ENCODE assay signal across 10 mouse cellular contexts in the genomic region with DNA sequence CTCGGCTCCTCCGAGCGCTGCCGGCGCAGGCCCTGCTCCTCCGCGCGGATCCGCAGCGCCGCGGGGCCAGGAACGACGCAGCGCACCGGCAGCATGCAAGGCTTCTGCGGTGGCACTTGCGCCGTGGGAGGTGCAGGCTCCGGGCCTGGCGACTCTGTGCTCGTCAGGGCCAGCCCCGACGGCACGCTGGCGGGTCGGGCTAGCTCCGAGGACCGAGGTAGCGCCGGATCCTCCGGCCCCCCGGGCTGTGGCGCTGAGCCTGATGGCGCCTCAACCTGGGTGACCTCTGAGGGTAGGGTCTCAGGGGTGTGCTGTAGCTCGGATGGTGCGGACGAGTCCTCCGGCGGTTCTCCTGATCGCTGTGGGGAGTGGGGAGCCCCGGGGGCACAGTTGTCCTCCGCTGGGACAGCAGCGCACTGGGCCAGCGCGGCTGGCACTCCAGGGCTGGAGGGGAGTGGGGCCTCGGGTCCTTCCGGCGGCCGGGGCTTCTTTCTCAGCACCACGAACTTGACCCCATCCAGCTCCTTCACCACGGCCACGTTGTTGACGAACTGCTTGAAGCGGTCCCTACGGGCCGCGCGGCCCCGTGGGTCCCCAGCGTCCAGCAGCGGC. TPM values are rescaled to one million over a fixed set of nuclear protein-coding genes. Genes with fewer than 3 reads are reported as not detected.
A peak's percentile ranks its signal among the peaks of the same experiment; 100 is the strongest.
DNase-seq lines count a peak whose midpoint lies in the region; ATAC-seq and TF ChIP-seq lines count a peak whose summit lies in the region.
"Had no signal": no experiment of that assay in that cellular context is flagged by ENCODE, and none has a peak within 500 bp of the region (broad histone marks: within the 10 kb centered on the region; RNA-seq: fewer than 3 reads in every experiment).

No protein-coding gene starts in this region.

- peak overlapping the region; percentile 49 for H3K4me3 ChIP-seq in hindbrain, embryonic 13.5 days
- peak overlapping the region; percentile 69 for H3K4me3 ChIP-seq in liver, postnatal 0 days (ENCODE audit: low read depth, low read length)
- peak overlapping the region; percentile 47 for H3K4me3 ChIP-seq in stomach, postnatal 0 days (ENCODE audit: low read depth, low read length)

- H3K9me3 ChIP-seq in hindbrain, embryonic 13.5 days = no peaks in the 10 kb centered on the region
- no peaks in the 10 kb centered on the region for H3K9me3 ChIP-seq in liver, postnatal 0 days (ENCODE audit: low read length)
- H3K9me3 ChIP-seq in stomach, postnatal 0 days (ENCODE audit: control insufficient read depth, low read length) = no peaks in the 10 kb centered on the region

- H3K27ac ChIP-seq in hindbrain, embryonic 13.5 days = no peak overlapping the region
- H3K27ac ChIP-seq in liver, postnatal 0 days (ENCODE audit: low read depth) = peak overlapping the region; percentile 87
- H3K27ac ChIP-seq in stomach, postnatal 0 days (replicated peaks) = no peak overlapping the region

- TF ChIP-seq CTCF in liver, postnatal 0 days (IDR thresholded peaks at IDR 0.05; ENCODE audit: low read depth) = no peak
- TF ChIP-seq CTCF in stomach, postnatal 0 days (IDR thresholded peaks at IDR 0.05; ENCODE audit: low read depth) = no peak

- peak overlapping the region; percentile 72 for H3K4me2 ChIP-seq in hindbrain, embryonic 13.5 days
- H3K4me2 ChIP-seq in liver, postnatal 0 days (ENCODE audit: low read depth, low read length) = peak overlapping the region; percentile 79
- peak overlapping the region; percentile 76 for H3K4me2 ChIP-seq in stomach, postnatal 0 days (replicated peaks; ENCODE audit: low read depth)

- H3K36me3 ChIP-seq in hindbrain, embryonic 13.5 days = no peaks in the 10 kb centered on the region
- no peaks in the 10 kb centered on the region; the same call in 1 of the 2 replicates for H3K36me3 ChIP-seq in liver, postnatal 0 days (replicated peaks; ENCODE audit: insufficient read depth, low read length)
- no peaks in the 10 kb centered on the region for H3K36me3 ChIP-seq in stomach, postnatal 0 days (ENCODE audit: control insufficient read depth, insufficient read depth, low read length)

- peaks cover 39% of the 10 kb centered on the region for H3K4me1 ChIP-seq in hindbrain, embryonic 13.5 days (replicated peaks)
- H3K4me1 ChIP-seq in liver, postnatal 0 days (ENCODE audit: insufficient read depth) = peaks cover 18% of the 10 kb centered on the region
- no peaks in the 10 kb centered on the region for H3K4me1 ChIP-seq in stomach, postnatal 0 days (replicated peaks; ENCODE audit: control insufficient read depth, insufficient read depth)

- H3K9ac ChIP-seq in hindbrain, embryonic 13.5 days = peak overlapping the region; percentile 69
- H3K9ac ChIP-seq in liver, postnatal 0 days (replicated peaks) = peak overlapping the region; percentile 61
- H3K9ac ChIP-seq in stomach, postnatal 0 days (ENCODE audit: low read length) = peak overlapping the region; percentile 51

- peak; percentile 41 for DNase-seq in adrenal gland, postnatal 14 days
- DNase-seq in adrenal gland, adult 2 months = no peak
- peak; percentile 4 for DNase-seq in ovary, postnatal 10 days (ENCODE audit: low spot score)
- no peak for DNase-seq in ovary, adult 18-20 months (ENCODE audit: low spot score)
- no peak for DNase-seq in liver, postnatal 0 days
- DNase-seq in stomach, postnatal 0 days (ENCODE audit: low spot score) = no peak
- DNase-seq in c-Kit-positive CD71-positive TER-119-positive erythroid progenitor cells, embryonic 14.5 days (ENCODE audit: low spot score) = no peak

- H3K27me3 ChIP-seq in hindbrain, embryonic 13.5 days = peaks cover 76% of the 10 kb centered on the region
- peaks cover 54% of the 10 kb centered on the region for H3K27me3 ChIP-seq in liver, postnatal 0 days (ENCODE audit: insufficient read depth, low read length)
- peaks cover 17% of the 10 kb centered on the region for H3K27me3 ChIP-seq in stomach, postnatal 0 days (ENCODE audit: control insufficient read depth, insufficient read depth, low read length)

- 0 out of 2 replicates have a peak, but pooled peaks have one; percentile 21 for ATAC-seq in hindbrain, embryonic 13.5 days (ENCODE audit: low FRiP score)
- peak; percentile 2; the same call in 1 of the 2 replicates for ATAC-seq in liver, postnatal 0 days
- ATAC-seq in stomach, postnatal 0 days (ENCODE audit: low FRiP score, low TSS enrichment) = 0 out of 2 replicates have a peak, but pooled peaks have one; percentile 27

- WGBS in hindbrain, embryonic 13.5 days = under 1% methylated on average over 60 of the region's 62 CpGs
- 2% methylated on average over 60 of the region's 62 CpGs for WGBS in liver, postnatal 0 days (ENCODE audit: insufficient replicate concordance)
- 2% methylated on average over 62 of the region's 62 CpGs for WGBS in stomach, postnatal 0 days

- no peak for TF ChIP-seq EP300 in liver, postnatal 0 days (IDR thresholded peaks at IDR 0.05; ENCODE audit: low read depth)
- TF ChIP-seq EP300 in stomach, postnatal 0 days (optimal IDR thresholded peaks at IDR 0.05) = no peak

RNA-seq across cellular contexts. Expression of a gene that starts 0.7 kb away (rescaled TPM):
- total RNA-seq in adrenal gland, postnatal 14 days (2021) = not detected in 2 replicates
- not detected for total RNA-seq in adrenal gland, adult 2 months (2021)
- not detected in 2 replicates for polyA plus RNA-seq in adrenal gland, adult 2 months (2012; rRNA removed)
- 0.28 TPM in 1 of 2 replicates, not detected in the other for polyA plus RNA-seq in hindbrain, embryonic 13.5 days (2015; fragmentation: Nextera tagmentation; extraction: Ambion mirVana)
- polyA plus RNA-seq in liver, postnatal 0 days (2015; fragmentation: Nextera tagmentation; extraction: Ambion mirVana) = 0.15 and 0.31 TPM in 2 replicates
- polyA plus RNA-seq in stomach, postnatal 0 days (2015; fragmentation: Nextera tagmentation; extraction: Ambion mirVana) = 0.11 TPM in 1 of 2 replicates, not detected in the other
- total RNA-seq: common myeloid progenitor, adult 5-6 weeks had no signal

RNA-seq across cellular contexts. Expression of a gene that starts 0.8 kb away (rescaled TPM):
- 0.68 and 1.1 TPM in 2 replicates for total RNA-seq in adrenal gland, postnatal 14 days (2021)
- total RNA-seq in adrenal gland, adult 2 months (2021) = under 1 TPM; 0.29 to 0.45 TPM
- polyA plus RNA-seq in adrenal gland, adult 2 months (2012; rRNA removed) = 0.47 and 0.72 TPM in 2 replicates
- 0.55 and 0.71 TPM in 2 replicates for polyA plus RNA-seq in hindbrain, embryonic 13.5 days (2015; fragmentation: Nextera tagmentation; extraction: Ambion mirVana)
- 7.4 and 7.9 TPM in 2 replicates for polyA plus RNA-seq in liver, postnatal 0 days (2015; fragmentation: Nextera tagmentation; extraction: Ambion mirVana)
- 0.91 and 1.1 TPM in 2 replicates for polyA plus RNA-seq in stomach, postnatal 0 days (2015; fragmentation: Nextera tagmentation; extraction: Ambion mirVana)

RNA-seq across cellular contexts. Expression of a gene that starts 9.0 kb away (rescaled TPM):
- total RNA-seq in adrenal gland, postnatal 14 days (2021) = not detected in 2 replicates
- total RNA-seq in adrenal gland, adult 2 months (2021) = not detected
- polyA plus RNA-seq in adrenal gland, adult 2 months (2012; rRNA removed) = not detected in 2 replicates
- not detected in 2 replicates for polyA plus RNA-seq in hindbrain, embryonic 13.5 days (2015; fragmentation: Nextera tagmentation; extraction: Ambion mirVana)
- polyA plus RNA-seq in liver, postnatal 0 days (2015; fragmentation: Nextera tagmentation; extraction: Ambion mirVana) = not detected in 2 replicates
- not detected in 2 replicates for polyA plus RNA-seq in stomach, postnatal 0 days (2015; fragmentation: Nextera tagmentation; extraction: Ambion mirVana)
- total RNA-seq: common myeloid progenitor, adult 5-6 weeks; left cerebral cortex, postnatal 36 days had no signal

RNA-seq across cellular contexts. Expression of a gene that starts 22.3 kb away (rescaled TPM):
- 3.9 and 5.7 TPM in 2 replicates for total RNA-seq in adrenal gland, postnatal 14 days (2021)
- total RNA-seq in adrenal gland, adult 2 months (2021) = 1 to 10 TPM; 3.5 to 3.8 TPM
- 5.0 and 5.3 TPM in 2 replicates for polyA plus RNA-seq in adrenal gland, adult 2 months (2012; rRNA removed)
- polyA plus RNA-seq in hindbrain, embryonic 13.5 days (2015; fragmentation: Nextera tagmentation; extraction: Ambion mirVana) = 2.5 and 2.6 TPM in 2 replicates
- polyA plus RNA-seq in liver, postnatal 0 days (2015; fragmentation: Nextera tagmentation; extraction: Ambion mirVana) = 5.5 TPM in 2 replicates
- polyA plus RNA-seq in stomach, postnatal 0 days (2015; fragmentation: Nextera tagmentation; extraction: Ambion mirVana) = 1.3 and 1.7 TPM in 2 replicates
- total RNA-seq: common myeloid progenitor, adult 5-6 weeks had no signal

RNA-seq across cellular contexts. Expression of a gene that starts 22.4 kb away (rescaled TPM):
- total RNA-seq in adrenal gland, postnatal 14 days (2021) = not detected in 2 replicates
- not detected for total RNA-seq in adrenal gland, adult 2 months (2021)
- 0.08 TPM in 1 of 2 replicates, not detected in the other for polyA plus RNA-seq in adrenal gland, adult 2 months (2012; rRNA removed)
- 0.06 and 0.16 TPM in 2 replicates for polyA plus RNA-seq in hindbrain, embryonic 13.5 days (2015; fragmentation: Nextera tagmentation; extraction: Ambion mirVana)
- polyA plus RNA-seq in liver, postnatal 0 days (2015; fragmentation: Nextera tagmentation; extraction: Ambion mirVana) = 0.06 and 0.25 TPM in 2 replicates
- polyA plus RNA-seq in stomach, postnatal 0 days (2015; fragmentation: Nextera tagmentation; extraction: Ambion mirVana) = 0.08 and 0.13 TPM in 2 replicates
- total RNA-seq: common myeloid progenitor, adult 5-6 weeks had no signal

Comparison
In these comparisons a context has a peak if more than half of its experiments do, and no peak if none do; other contexts are left out.
1. DNase-seq: peak in adrenal gland, postnatal 14 days (single experiment) and ovary, postnatal 10 days (single experiment); none in adrenal gland, adult 2 months (single experiment), ovary, adult 18-20 months (single experiment), liver, postnatal 0 days (single experiment), stomach, postnatal 0 days (single experiment) and c-Kit-positive CD71-positive TER-119-positive erythroid progenitor cells, embryonic 14.5 days (single experiment).
2. Peak in every context shown above with its lines, with median percentiles within 50 percentile points of each other: ATAC-seq, H3K4me2 ChIP-seq, H3K4me3 ChIP-seq and H3K9ac ChIP-seq.